Mouse (Mus musculus): ENCODE results near the gene Gm17268. TPM values are rescaled to one million over a fixed set of nuclear protein-coding genes. Genes with fewer than 3 reads are reported as not detected.

Gm17268 gene
- not detected for total RNA-seq (2022)

DNA sequence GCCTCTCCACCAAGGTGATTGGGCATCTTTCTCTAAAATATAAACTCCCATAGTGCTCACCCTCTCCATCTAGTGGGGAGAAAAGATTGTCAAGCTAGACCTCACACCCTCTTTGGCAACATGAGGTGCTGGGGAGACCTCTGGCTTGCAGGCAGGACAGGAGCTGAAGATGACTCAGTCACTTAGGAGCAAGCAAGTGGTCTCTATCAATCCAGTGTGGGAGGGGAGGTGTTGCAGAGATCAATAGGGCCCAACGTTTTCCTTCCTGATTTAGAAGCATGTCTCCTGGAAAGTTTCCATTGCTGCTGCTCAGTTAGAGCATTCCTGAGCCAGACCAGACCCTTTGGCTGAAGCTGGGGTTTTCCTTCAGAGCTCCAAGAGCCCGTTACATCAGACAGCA lies at the start of gene Gm17268:
Gene Gm17268, minus strand, starts transcription at position 28 of the 400 bp plus-strand sequence.
- no peak for DNase-seq (ENCODE audit: low spot score in 2 of 2)

DNA sequence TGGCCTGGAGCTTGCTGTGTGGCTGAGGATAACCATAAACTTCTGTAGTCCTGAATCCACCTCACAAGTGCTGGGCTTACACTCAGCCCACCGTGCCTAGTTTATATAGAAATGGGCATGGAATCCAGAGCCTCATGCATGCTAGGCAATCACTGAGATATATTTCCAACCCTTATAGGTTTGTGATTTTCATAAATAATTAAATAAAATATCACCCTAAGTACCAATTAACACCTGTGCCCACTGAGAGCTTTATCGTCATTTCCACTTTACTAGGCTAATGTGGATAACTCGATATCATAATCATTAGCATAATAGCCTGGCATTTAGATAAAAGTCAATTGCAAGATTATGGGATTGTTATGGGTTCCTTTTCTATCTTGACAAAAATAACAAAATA lies 46.0 kb upstream of the Gm17268 start:
- no peak for DNase-seq (ENCODE audit: low spot score in 2 of 2)

GRCm38 (mm10) chr11:82080865-82081264 lies 42.5 kb upstream of the Gm17268 start:
- DNase-seq (ENCODE audit: low spot score in 2 of 2) = no peak

DNA sequence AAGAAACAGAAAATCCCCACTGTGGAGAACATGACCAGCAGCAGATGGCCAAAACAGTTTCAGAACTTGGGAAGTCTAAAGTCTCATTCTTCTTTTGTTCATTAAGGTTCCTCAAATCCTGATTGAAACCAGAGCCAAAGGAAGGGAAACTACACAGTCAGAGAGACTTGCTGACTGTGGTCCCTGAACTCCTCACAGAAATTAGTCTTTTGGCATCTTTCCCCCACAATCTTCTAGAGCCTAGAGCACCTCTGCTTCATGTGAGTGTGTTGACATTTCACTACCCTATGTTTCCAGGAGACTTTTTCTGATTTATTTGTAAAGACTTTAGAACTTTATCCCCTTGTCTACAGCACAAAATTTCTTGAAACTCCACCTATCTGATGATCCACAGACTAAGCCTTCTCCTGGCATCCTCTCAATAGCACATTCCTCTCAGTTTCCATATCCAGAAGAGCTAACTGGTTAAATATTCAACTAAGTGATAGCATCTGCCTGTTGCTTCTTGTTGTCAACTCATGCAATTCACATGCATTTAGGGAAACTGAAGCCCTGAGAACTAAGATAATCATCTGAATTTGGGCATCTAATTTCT lies 39.9 kb upstream of the Gm17268 start:
- no peak for DNase-seq (ENCODE audit: low spot score in 2 of 2)

GRCm38 (mm10) chr11:82077031-82077430 lies 38.7 kb upstream of the Gm17268 start:
- DNase-seq (ENCODE audit: low spot score in 2 of 2) = no peak

- no peak for DNase-seq (ENCODE audit: low spot score in 2 of 2)
Observed at GRCm38 (mm10) chr11:82073686-82074085, 35.3 kb upstream of the Gm17268 start.

DNA sequence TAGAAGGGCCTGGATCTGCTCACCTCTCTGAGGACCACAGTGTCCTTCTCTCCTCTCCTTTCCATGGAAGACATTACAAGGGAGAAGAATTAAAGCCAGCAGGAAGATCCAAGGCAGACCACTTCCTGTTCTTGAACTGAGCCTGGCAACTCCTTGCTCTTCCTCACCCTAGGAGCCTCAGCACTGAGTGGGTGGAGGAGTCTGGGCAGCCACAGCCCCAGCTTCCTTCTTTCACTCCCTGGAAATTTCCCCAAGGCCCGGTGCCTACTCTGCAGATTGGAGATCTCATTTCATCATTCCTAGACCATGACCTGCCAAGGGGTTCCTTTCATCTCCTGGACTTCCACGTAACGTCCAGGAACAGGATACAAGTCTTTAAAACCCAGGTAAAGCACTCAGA lies 34.6 kb upstream of the Gm17268 start:
- DNase-seq (ENCODE audit: low spot score in 2 of 2) = no peak

GRCm38 (mm10) chr11:82072374-82072773 lies 34.0 kb upstream of the Gm17268 start:
- DNase-seq (ENCODE audit: low spot score in 2 of 2) = no peak

GRCm38 (mm10) chr11:82071076-82071475 lies 32.7 kb upstream of the Gm17268 start:
- DNase-seq (ENCODE audit: low spot score in 2 of 2) = peak in 1 of 2 experiments; percentile 12

DNA sequence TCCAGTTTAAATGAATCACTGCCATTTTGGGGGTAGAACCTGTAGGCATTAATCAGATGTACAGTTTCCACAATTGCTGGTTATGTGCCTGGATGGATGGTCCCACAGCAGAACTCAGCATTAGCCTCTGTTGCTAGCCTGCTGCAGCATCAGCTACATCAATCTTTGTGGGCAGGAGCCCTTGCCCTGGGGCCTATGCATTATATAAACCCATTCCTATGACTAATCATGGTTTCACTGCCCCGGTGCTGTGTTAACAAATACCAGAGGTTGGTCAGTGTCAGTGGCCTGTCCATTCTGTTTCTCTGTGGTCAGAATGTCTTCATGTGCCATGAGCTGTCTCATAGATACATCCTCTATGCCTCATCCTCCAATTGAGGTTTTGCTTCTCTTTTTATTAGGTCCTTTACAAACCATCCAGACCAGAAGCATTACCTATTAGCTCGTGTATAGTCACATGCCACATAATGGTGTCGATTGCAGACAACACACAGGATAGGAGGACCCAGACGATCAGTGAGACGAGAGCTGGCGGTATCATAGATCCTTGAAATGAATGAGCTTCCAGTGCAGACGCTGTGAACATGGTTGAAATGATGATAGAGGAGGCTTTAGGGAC lies 28.7 kb upstream of the Gm17268 start:
- DNase-seq (ENCODE audit: low spot score in 2 of 2) = no peak

- DNase-seq (ENCODE audit: low spot score in 2 of 2) = no peak
Observed at GRCm38 (mm10) chr11:82063454-82063853, 25.1 kb upstream of the Gm17268 start.

DNA sequence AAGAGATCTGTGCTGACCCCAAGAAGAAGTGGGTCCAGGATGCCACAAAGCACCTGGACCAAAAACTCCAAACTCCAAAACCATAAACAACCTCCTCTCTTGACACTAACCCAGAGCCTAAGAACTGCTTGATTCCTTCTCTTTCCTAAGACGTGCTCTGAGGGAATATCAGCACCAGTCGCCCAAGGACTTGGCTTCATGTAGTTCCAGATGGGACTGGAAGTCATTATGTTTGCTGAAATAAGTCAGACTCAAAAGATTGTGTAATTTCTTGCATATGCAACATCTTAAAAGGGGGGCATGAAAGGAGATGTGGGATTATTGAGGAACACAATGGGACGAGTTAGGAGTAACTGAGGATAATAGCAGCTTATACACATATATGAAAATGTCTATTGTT lies 23.9 kb upstream of the Gm17268 start:
- no peak for DNase-seq (ENCODE audit: low spot score in 2 of 2)

DNA sequence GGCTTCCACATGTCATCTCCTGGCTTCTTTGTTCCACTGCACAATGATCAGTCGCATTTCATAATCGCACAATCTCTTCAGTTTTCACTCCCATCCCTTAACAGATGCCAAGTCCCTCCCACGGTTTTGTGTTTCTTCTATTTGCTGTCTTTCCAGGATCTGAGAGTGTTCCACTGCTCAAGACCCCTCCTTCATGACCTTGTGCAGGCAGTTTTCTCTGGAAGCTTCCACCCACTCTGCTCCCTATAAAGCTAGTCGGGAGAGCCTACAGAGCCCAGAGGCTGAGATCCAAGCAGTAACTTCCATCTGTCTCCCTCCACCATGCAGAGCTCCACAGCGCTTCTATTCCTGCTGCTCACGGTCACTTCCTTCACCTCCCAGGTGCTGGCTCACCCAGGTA lies 19.3 kb upstream of the Gm17268 start, which contains the start of gene Ccl11:
Gene Ccl11, plus strand, starts transcription at position 178 of the 400 bp plus-strand sequence.
- DNase-seq (ENCODE audit: low spot score in 2 of 2) = peak; percentile 40

DNA sequence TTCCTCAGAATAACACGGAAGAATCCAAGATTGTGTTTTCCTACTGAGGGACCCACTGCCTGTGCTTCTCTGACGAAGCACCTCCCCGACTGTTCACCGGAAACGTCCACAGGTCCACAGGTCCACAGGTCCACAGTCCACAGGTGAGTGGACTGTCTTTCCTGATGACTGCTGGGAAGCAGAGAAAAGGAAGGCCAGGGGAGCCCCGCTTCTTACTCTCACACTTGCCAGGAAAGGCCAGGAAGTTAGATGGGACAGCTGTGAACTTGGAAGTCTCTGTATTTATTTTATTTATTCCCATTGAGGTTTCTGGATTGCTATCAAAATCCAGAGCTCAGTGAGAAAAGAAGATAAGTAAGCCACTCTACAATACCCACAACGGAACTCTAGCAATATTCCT lies 15.5 kb upstream of the Gm17268 start:
- DNase-seq (ENCODE audit: low spot score in 2 of 2) = no peak

DNA sequence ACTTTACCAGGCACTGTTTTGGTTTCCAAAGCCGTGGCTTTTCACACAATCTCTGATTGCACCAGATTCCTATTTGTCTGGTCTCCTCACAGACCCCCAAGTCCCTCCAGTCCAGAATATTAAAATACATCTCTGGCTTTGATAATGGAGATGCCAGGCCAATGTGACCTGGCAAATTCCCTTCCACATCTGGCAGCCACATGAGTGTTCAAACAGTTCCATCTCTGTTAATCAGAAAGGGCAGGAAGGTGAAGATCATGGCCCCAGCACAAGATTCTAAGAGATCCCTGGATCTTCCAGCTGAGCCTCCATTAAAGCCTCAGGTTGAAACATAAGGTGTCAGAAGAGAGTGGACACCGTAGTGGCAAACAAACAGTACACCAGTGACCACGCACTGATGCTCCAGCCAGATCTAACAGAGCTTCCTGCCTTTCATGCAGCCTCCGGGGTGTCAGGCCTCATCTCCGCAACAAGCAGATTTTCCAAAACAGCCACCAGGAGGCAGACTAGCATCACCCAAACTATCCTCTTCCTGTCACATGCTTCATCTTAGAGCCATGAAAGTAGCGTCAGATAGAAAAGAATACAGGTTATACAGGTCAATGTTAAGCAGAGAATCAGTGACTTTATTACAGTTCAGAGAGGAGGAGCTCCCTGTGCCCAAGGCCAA lies 9.5 kb upstream of the Gm17268 start:
- DNase-seq (ENCODE audit: low spot score in 2 of 2) = peak; percentile 44 to 46

DNA sequence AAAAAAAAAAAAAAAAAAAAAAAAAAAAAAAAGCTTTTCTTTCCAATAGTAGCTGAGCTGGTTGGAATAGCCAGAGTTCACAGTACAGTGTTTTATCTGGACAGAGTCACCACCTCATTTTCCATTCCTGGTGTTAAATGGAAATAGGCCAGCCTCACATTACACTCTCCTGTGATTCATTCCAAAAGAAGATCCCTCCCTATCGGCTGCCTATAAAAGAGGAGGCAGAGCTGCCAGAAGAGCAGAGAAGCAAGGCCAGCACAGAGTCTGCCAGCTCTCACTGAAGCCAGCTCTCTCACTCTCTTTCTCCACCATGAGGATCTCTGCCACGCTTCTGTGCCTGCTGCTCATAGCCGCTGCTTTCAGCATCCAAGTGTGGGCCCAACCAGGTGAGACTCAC lies 7.1 kb upstream of the Gm17268 start, which contains the start of gene Ccl7:
Gene Ccl7, plus strand, starts transcription at position 242 of the 400 bp plus-strand sequence.
- DNase-seq (ENCODE audit: low spot score in 2 of 2) = peak; percentile 39 to 52

DNA sequence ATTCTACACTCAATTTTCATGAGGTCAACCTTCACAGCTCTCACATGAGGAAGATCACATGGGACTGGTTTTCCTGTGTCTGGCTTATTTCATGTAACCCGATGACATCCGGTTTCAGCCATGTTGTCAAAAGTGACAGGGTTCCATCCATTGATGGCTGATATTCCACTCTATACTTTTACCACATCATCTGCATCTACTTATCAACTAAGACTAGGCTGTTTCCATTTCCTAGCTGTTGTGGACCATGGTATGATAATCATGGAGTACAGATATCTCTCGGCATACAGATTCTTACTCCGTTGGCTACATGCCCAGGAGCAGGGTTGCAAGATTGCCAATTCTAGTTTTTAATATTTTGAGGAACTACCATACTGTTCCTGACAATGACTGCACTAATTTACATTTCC lies 3.3 kb upstream of the Gm17268 start:
- DNase-seq (ENCODE audit: low spot score in 2 of 2) = no peak

- DNase-seq (ENCODE audit: low spot score in 2 of 2) = no peak
Observed at GRCm38 (mm10) chr11:82039132-82039660, 834 bp upstream of the Gm17268 start.

GRCm38 (mm10) chr11:82035857-82036256 lies 2.5 kb downstream of the Gm17268 start:
- DNase-seq (ENCODE audit: low spot score in 2 of 2) = no peak

DNA sequence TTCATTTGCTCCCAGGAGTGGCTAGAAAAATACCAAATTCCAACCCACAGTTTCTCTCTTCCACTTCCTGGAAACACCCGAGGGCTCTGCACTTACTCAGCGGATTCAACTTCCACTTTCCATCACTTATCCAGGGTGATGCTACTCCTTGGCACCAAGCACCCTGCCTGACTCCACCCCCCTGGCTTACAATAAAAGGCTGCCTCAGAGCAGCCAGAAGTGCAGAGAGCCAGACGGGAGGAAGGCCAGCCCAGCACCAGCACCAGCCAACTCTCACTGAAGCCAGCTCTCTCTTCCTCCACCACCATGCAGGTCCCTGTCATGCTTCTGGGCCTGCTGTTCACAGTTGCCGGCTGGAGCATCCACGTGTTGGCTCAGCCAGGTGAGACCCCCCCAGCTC lies 3.0 kb downstream of the Gm17268 start, which contains the start of gene Ccl2:
Gene Ccl2, plus strand, starts transcription at position 216 of the 400 bp plus-strand sequence.
- DNase-seq (ENCODE audit: low spot score in 2 of 2) = peak; percentile 74 to 79

GRCm38 (mm10) chr11:82034446-82034845 lies 3.9 kb downstream of the Gm17268 start:
- no peak for DNase-seq (ENCODE audit: low spot score in 2 of 2)

GRCm38 (mm10) chr11:82032678-82033344 lies 5.6 kb downstream of the Gm17268 start:
- peak; percentile 71 to 85 for DNase-seq (ENCODE audit: low spot score in 2 of 2)

All from gastrocnemius, adult 8-10 months (tissue).